Mouse (Mus musculus): ENCODE results near the gene Rfx4.

- TF ChIP-seq MAX (IDR thresholded peaks at IDR 0.05) (no peak), FOSL1 (IDR thresholded peaks at IDR 0.05; ENCODE audit: insufficient read depth, low read length, poor library complexity, severe bottlenecking) (no peak), CEBPB (IDR thresholded peaks at IDR 0.05; ENCODE audit: low read depth) (no peak), CTCF (IDR thresholded peaks at IDR 0.05; ENCODE audit: control insufficient read depth, insufficient read depth, insufficient read length) (no peak), MYOG (IDR thresholded peaks at IDR 0.05; ENCODE audit: control insufficient read depth, extremely low read depth, insufficient read length) (no peak)
These were observed 152.6 kb downstream of the Rfx4 start for GRCm38 (mm10) chr10:84908471-84908870.

All from C2C12 (cell line).